Mouse (Mus musculus) intestine, embryonic 14.5 days (tissue): ENCODE measurements at regions not wholly inside any gene's neighbourhood (a gene's known extent, or its start where the extent isn't known, plus 50 kb on each side); places are given as distances from the start of the nearest gene placed in this dataset.

Source experiments
- ATAC-seq: fragments of 200-750 bp; cut with Nextera tagmentation; replicated peaks from 2 replicates; pipeline ENCODE4 v1.8.0; 2017; ENCODE audit warnings: low read depth, moderate number of reproducible peaks, moderate TSS enrichment, moderate library complexity; ENCODE audit not compliant: low FRiP score, low TSS enrichment
- DNase-seq: peaks from one replicate; pipeline ENCODE4 v3.0.0-alpha.2; 2018; ENCODE audit warnings: low spot score
- H3K27ac ChIP-seq: fragments of 300-500 bp; sonication (generic); 2 replicates; pipeline ENCODE4 v1.5.1; 2014; ENCODE audit warnings: low read depth, mild to moderate bottlenecking, control low read depth
- H3K27me3 ChIP-seq: fragments of 300-500 bp; sonication (generic); replicated peaks from 2 replicates; pipeline ENCODE4 v1.6.1; 2014; ENCODE audit warnings: low read length, control low read depth; ENCODE audit not compliant: control insufficient read depth, insufficient read depth
- H3K36me3 ChIP-seq: fragments of 300-500 bp; sonication (generic); 2 replicates; pipeline ENCODE4 v1.6.1; 2014; ENCODE audit warnings: low read length, control low read depth; ENCODE audit not compliant: control insufficient read depth, insufficient read depth
- H3K4me1 ChIP-seq: fragments of 300-500 bp; sonication (generic); replicated peaks from 2 replicates; pipeline ENCODE4 v1.6.1; 2014; ENCODE audit warnings: low read length, control low read depth, mixed read lengths; ENCODE audit not compliant: control insufficient read depth, insufficient read depth
- H3K4me2 ChIP-seq: fragments of 300-500 bp; sonication (generic); 2 replicates; pipeline ENCODE4 v1.6.1; 2014; ENCODE audit warnings: low read length
- H3K4me3 ChIP-seq: fragments of 300-500 bp; sonication (generic); 2 replicates; pipeline ENCODE4 v1.5.1; 2014; ENCODE audit warnings: low read depth, low read length, control low read depth, mixed read lengths
- H3K9ac ChIP-seq: fragments of 300-500 bp; sonication (generic); 2 replicates; pipeline ENCODE4 v1.6.1; 2014; ENCODE audit warnings: mild to moderate bottlenecking, low read length
- H3K9me3 ChIP-seq: fragments of 300-500 bp; sonication (generic); 2 replicates; pipeline ENCODE4 v1.6.1; 2016; ENCODE audit warnings: low read length, control low read depth; ENCODE audit not compliant: control insufficient read depth
- WGBS: fragments of 180-500 bp; shearing (Covaris S2); extraction: QIAGEN DNeasy Blood & Tissue Kit; methylation state at CpG from one replicate; pipeline ENCODE4 v1.1.7; 2014; 5-methylcytosine and 5-hydroxymethylcytosine counted together

DNA sequence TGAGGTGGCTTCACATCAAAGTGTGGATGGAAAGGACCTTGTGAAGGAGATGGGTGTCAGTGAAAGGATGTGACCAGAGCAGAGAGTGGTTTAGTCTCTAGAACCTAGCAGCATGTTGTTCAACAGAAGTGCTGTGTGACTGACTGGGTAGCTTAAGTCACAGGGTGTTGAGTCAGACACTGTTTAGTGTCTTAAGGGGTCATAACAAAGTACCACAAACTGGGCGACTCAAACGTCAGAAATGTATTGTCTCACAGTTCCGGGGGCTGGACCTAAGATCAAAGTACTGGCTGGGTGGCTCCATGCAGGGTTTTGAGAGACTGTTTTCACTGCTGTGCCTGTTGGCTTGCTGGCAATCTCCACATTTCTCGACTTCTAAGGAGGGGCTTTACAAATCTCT is 68.1 kb upstream of the Gadd45a start:
- H3K4me2 ChIP-seq: no peak overlapping the region
- WGBS: 13% methylated on average over 4 of the region's 4 CpGs
- ATAC-seq: no peak

DNA sequence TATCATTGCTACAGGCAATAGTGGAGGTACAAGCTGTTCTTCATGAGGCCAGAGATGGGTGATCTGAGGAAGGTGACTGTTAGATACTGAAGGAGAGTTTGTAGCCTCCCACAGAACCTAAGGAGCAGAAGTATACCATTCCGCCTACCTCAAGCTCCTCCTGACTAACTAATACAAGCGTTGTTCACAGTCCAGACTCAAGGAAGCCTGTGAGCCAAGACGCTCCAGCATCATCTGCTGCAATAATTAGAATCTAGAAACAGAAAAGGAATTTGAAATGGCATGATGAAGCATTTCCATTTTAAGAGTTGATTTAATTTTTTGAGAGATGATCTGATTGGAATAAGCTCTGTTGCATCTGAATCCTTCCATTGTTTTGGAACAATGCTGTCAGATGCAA is 66.9 kb upstream of the Gadd45a start:
- ATAC-seq: no peak
- no peaks in the 10 kb centered on the region for H3K27me3 ChIP-seq
- no peaks in the 10 kb centered on the region for H3K9me3 ChIP-seq
- H3K4me2 ChIP-seq: no peak overlapping the region
- no peaks in the 10 kb centered on the region for H3K36me3 ChIP-seq
- no peak overlapping the region for H3K9ac ChIP-seq
- peak; percentile 7 for DNase-seq
- 92% methylated on average over 3 of the region's 3 CpGs for WGBS
- no peak overlapping the region for H3K4me3 ChIP-seq
- no peak overlapping the region for H3K27ac ChIP-seq
- 0 out of 2 replicates have a peak, but pooled peaks cover 5% of the 10 kb centered on the region for H3K4me1 ChIP-seq

More for the DNA sequence above, 68.1 kb upstream of the Gadd45a start:
- Histone ChIP-seq H3K36me3 (no peaks in the 10 kb centered on the region), H3K9ac (no peak overlapping the region), H3K27ac (no peak overlapping the region), H3K4me3 (no peak overlapping the region), H3K27me3 (no peaks in the 10 kb centered on the region), H3K9me3 (no peaks in the 10 kb centered on the region), H3K4me1 (0 out of 2 replicates have a peak, but pooled peaks cover 5% of the 10 kb centered on the region)
- peak; percentile 33 for DNase-seq

GRCm38 (mm10) chr6:67102541-67103134 is 65.4 kb upstream of the Gadd45a start:
- H3K4me1 ChIP-seq: 0 out of 2 replicates have a peak, but pooled peaks cover 5% of the 10 kb centered on the region
- no peak overlapping the region; the same call in 1 of the 2 replicates for H3K27ac ChIP-seq
- no peaks in the 10 kb centered on the region for H3K36me3 ChIP-seq
- H3K4me2 ChIP-seq: no peak overlapping the region
- H3K27me3 ChIP-seq: no peaks in the 10 kb centered on the region
- ATAC-seq: 0 out of 2 replicates have a peak, but pooled peaks have one; percentile 47
- peak; percentile 51 for DNase-seq
- no peak overlapping the region for H3K9ac ChIP-seq
- 36% methylated on average over 11 of the region's 11 CpGs for WGBS
- H3K4me3 ChIP-seq: no peak overlapping the region
- H3K9me3 ChIP-seq: no peaks in the 10 kb centered on the region

GRCm38 (mm10) chr6:67102014-67102413 is 64.8 kb upstream of the Gadd45a start:
- ATAC-seq (no peak), DNase-seq (peak; percentile 50)
- 0 out of 2 replicates have a peak, but pooled peaks cover 5% of the 10 kb centered on the region for H3K4me1 ChIP-seq
- H3K27me3 ChIP-seq: no peaks in the 10 kb centered on the region
- no peak overlapping the region for H3K4me3 ChIP-seq
- WGBS: 79% methylated on average over 4 of the region's 4 CpGs
- H3K27ac ChIP-seq: no peak overlapping the region; the same call in 1 of the 2 replicates
- H3K9me3 ChIP-seq: no peaks in the 10 kb centered on the region
- no peak overlapping the region for H3K4me2 ChIP-seq
- no peak overlapping the region for H3K9ac ChIP-seq
- no peaks in the 10 kb centered on the region for H3K36me3 ChIP-seq

GRCm38 (mm10) chr6:67094426-67094825 is 57.2 kb upstream of the Gadd45a start:
- WGBS: 84% methylated on average over 3 of the region's 3 CpGs
- no peak overlapping the region for H3K9ac ChIP-seq
- no peaks in the 10 kb centered on the region for H3K36me3 ChIP-seq
- H3K4me1 ChIP-seq: no peaks in the 10 kb centered on the region
- H3K4me3 ChIP-seq: no peak overlapping the region
- H3K4me2 ChIP-seq: no peak overlapping the region
- H3K27me3 ChIP-seq: no peaks in the 10 kb centered on the region
- no peaks in the 10 kb centered on the region for H3K9me3 ChIP-seq
- DNase-seq (no peak), ATAC-seq (no peak)
- H3K27ac ChIP-seq: no peak overlapping the region

GRCm38 (mm10) chr6:67093128-67093527 is 55.9 kb upstream of the Gadd45a start:
- Histone ChIP-seq H3K9ac (no peak overlapping the region), H3K27ac (no peak overlapping the region), H3K27me3 (no peaks in the 10 kb centered on the region), H3K36me3 (no peaks in the 10 kb centered on the region), H3K4me3 (no peak overlapping the region), H3K4me1 (no peaks in the 10 kb centered on the region), H3K4me2 (no peak overlapping the region), H3K9me3 (no peaks in the 10 kb centered on the region)
- WGBS: 68% methylated on average over 1 of the region's 1 CpGs
- no peak for ATAC-seq
- DNase-seq: no peak

GRCm38 (mm10) chr6:67090150-67090549 is 52.9 kb upstream of the Gadd45a start:
- H3K4me3 ChIP-seq: no peak overlapping the region
- H3K27me3 ChIP-seq: no peaks in the 10 kb centered on the region
- DNase-seq: no peak
- WGBS: 61% methylated on average over 4 of the region's 4 CpGs
- H3K4me1 ChIP-seq: no peaks in the 10 kb centered on the region
- H3K4me2 ChIP-seq: no peak overlapping the region
- ATAC-seq: no peak
- H3K27ac ChIP-seq: no peak overlapping the region
- no peak overlapping the region for H3K9ac ChIP-seq
- no peaks in the 10 kb centered on the region for H3K9me3 ChIP-seq
- no peaks in the 10 kb centered on the region for H3K36me3 ChIP-seq

GRCm38 (mm10) chr6:67089530-67090140 is 52.4 kb upstream of the Gadd45a start:
- DNase-seq: no peak
- H3K4me3 ChIP-seq: no peak overlapping the region
- H3K36me3 ChIP-seq: no peaks in the 10 kb centered on the region
- no peak overlapping the region for H3K27ac ChIP-seq
- no peak overlapping the region for H3K9ac ChIP-seq
- H3K27me3 ChIP-seq: no peaks in the 10 kb centered on the region
- no peaks in the 10 kb centered on the region for H3K4me1 ChIP-seq
- no peak overlapping the region for H3K4me2 ChIP-seq
- ATAC-seq: no peak
- 78% methylated on average over 3 of the region's 3 CpGs for WGBS
- no peaks in the 10 kb centered on the region for H3K9me3 ChIP-seq
